Mouse (Mus musculus): Measurements from ENCODE around the gene Bsdc1.

DNA sequence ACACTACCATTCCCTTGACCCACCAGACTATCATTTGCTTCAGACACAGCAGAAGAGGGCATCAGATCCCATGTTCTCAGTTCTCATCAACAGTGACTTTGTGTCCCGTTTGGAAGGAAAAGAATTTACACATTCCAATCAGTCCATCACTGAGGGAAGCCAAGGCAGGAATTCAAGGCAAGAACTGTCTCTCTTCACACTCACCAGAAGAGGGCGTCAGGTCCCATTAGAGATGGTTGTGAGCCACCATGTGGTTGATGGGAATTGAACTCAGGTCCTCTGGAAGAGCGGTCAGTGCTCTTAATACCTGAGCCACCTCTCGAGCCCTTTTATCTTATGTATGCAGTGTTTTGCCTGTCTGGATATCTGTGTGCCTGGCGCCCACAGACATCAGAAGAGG is 43.1 kb upstream of the Bsdc1 start:
- TF ChIP-seq CTCF (IDR thresholded peaks at IDR 0.05; ENCODE audit: low read depth, low read length) (no peak), POLR2A (IDR thresholded peaks at IDR 0.05; ENCODE audit: extremely low read depth, insufficient read depth, low read length) (no peak)
